Mouse (Mus musculus) CH12.LX (cell line): ENCODE measurements around the gene Gatad1.

Source experiments
- CTCF ChIP-seq, 2 experiments: IDR thresholded peaks in 1 of 2; conservative IDR thresholded peaks in 1 of 2; 2 replicates each; pipeline ENCODE4 v1.5.1; 2011 to 2012; ENCODE audit warnings: low read depth in 2 of 2, low read length in 2 of 2, improper control_type of control experiment in 1 of 2, inconsistent platforms in 1 of 2, mild to moderate bottlenecking in 1 of 2, moderate library complexity in 1 of 2
- EP300 ChIP-seq: IDR thresholded peaks from 2 replicates; pipeline ENCODE4 v1.6.1; 2011; ENCODE audit warnings: low read length, improper control_type of control experiment
- HCFC1 ChIP-seq: IDR thresholded peaks from 2 replicates; pipeline ENCODE4 v1.6.1; 2012; ENCODE audit warnings: low read depth, mild to moderate bottlenecking, inconsistent platforms, low read length, improper control_type of control experiment
- MEF2A ChIP-seq: IDR thresholded peaks from 2 replicates; pipeline ENCODE4 v1.6.1; 2014; ENCODE audit warnings: low read depth, mild to moderate bottlenecking, inconsistent platforms, low read length, improper control_type of control experiment, borderline replicate concordance
- NELFE ChIP-seq: IDR thresholded peaks from 2 replicates; pipeline ENCODE4 v1.6.1; 2011; ENCODE audit warnings: low read depth, low read length, improper control_type of control experiment
- POLR2A ChIP-seq: IDR thresholded peaks from 2 replicates; pipeline ENCODE4 v1.6.1; 2011; ENCODE audit warnings: low read depth, mild to moderate bottlenecking, improper control_type of control experiment, low read length
- RAD21 ChIP-seq: IDR thresholded peaks from 2 replicates; pipeline ENCODE4 v1.6.1; 2011; ENCODE audit warnings: low read depth, mild to moderate bottlenecking, low read length, improper control_type of control experiment, moderate library complexity
- SIN3A ChIP-seq: IDR thresholded peaks from 2 replicates; pipeline ENCODE4 v1.6.1; 2012; ENCODE audit warnings: low read length, improper control_type of control experiment, inconsistent platforms
- ZMIZ1 ChIP-seq: IDR thresholded peaks from 2 replicates; pipeline ENCODE4 v1.6.1; 2012; ENCODE audit warnings: low read depth, mild to moderate bottlenecking, inconsistent platforms, low read length, improper control_type of control experiment

- TF ChIP-seq RAD21 (no peak; the same call in 1 of the 2 replicates), HCFC1 (peak; percentile 91), POLR2A (peak; percentile 61), NELFE (peak; percentile 52), MEF2A (peak; percentile 76; the same call in 1 of the 2 replicates), SIN3A (peak; percentile 97), CTCF (conservative IDR thresholded peaks at IDR 0.05 in 1 of 2, IDR thresholded peaks at IDR 0.05 in 1 of 2; ENCODE audit: low read depth in 2 of 2, low read length in 2 of 2) (peak in 1 of 2 experiments; percentile 65; a peak in 2 of 4 replicates), EP300 (no peak), ZMIZ1 (0 out of 2 replicates have a peak, but pooled peaks have one; percentile 59)
These were observed 61.1 kb downstream of the Gatad1 start, which contains the start of gene Pex1 for GRCm38 (mm10) chr5:3595693-3596398.
